Mouse (Mus musculus): Measurements from ENCODE around the gene Lxn. TPM values are rescaled to one million over a fixed set of nuclear protein-coding genes. Genes with fewer than 3 reads are reported as not detected.

The Lxn gene
- polyA plus RNA-seq, 1 experiment from 2014 or later = 103 TPM

GRCm38 (mm10) chr3:67496310-67496709 lies 32.6 kb upstream of the Lxn start:
- WGBS = 87% methylated on average over 10 of the region's 10 CpGs
- Histone ChIP-seq H3K9me3 (ENCODE audit: control insufficient read depth, low read depth, low read length) (no peaks in the 10 kb centered on the region), H3K36me3 (ENCODE audit: control insufficient read depth, insufficient read depth, low read length) (no peaks in the 10 kb centered on the region), H3K27ac (ENCODE audit: low read length) (no peak overlapping the region), H3K4me1 (ENCODE audit: control insufficient read depth, insufficient read depth, low read length) (no peaks in the 10 kb centered on the region), H3K4me2 (replicated peaks; ENCODE audit: low read depth, low read length) (no peak overlapping the region), H3K27me3 (ENCODE audit: control insufficient read depth, insufficient read depth, low read length) (no peaks in the 10 kb centered on the region), H3K9ac (replicated peaks; ENCODE audit: low read depth, low read length) (no peak overlapping the region), H3K4me3 (ENCODE audit: low read depth, low read length) (no peak overlapping the region)
- ATAC-seq (ENCODE audit: insufficient number of reproducible peaks, insufficient read depth, low FRiP score, low read depth) = no peak

GRCm38 (mm10) chr3:67493132-67493531 lies 29.4 kb upstream of the Lxn start:
- no peak for ATAC-seq (ENCODE audit: insufficient number of reproducible peaks, insufficient read depth, low FRiP score, low read depth)
- Histone ChIP-seq H3K4me3 (ENCODE audit: low read depth, low read length) (no peak overlapping the region), H3K4me2 (replicated peaks; ENCODE audit: low read depth, low read length) (no peak overlapping the region), H3K27ac (ENCODE audit: low read length) (no peak overlapping the region), H3K9ac (replicated peaks; ENCODE audit: low read depth, low read length) (no peak overlapping the region), H3K9me3 (ENCODE audit: control insufficient read depth, low read depth, low read length) (no peaks in the 10 kb centered on the region), H3K36me3 (ENCODE audit: control insufficient read depth, insufficient read depth, low read length) (no peaks in the 10 kb centered on the region), H3K27me3 (ENCODE audit: control insufficient read depth, insufficient read depth, low read length) (no peaks in the 10 kb centered on the region), H3K4me1 (ENCODE audit: control insufficient read depth, insufficient read depth, low read length) (no peaks in the 10 kb centered on the region)
- WGBS = 84% methylated on average over 8 of the region's 8 CpGs

GRCm38 (mm10) chr3:67492086-67492869 lies 28.6 kb upstream of the Lxn start:
- Histone ChIP-seq H3K9me3 (ENCODE audit: control insufficient read depth, low read depth, low read length) (no peaks in the 10 kb centered on the region), H3K4me2 (replicated peaks; ENCODE audit: low read depth, low read length) (no peak overlapping the region), H3K4me1 (ENCODE audit: control insufficient read depth, insufficient read depth, low read length) (no peaks in the 10 kb centered on the region), H3K27me3 (ENCODE audit: control insufficient read depth, insufficient read depth, low read length) (no peaks in the 10 kb centered on the region), H3K4me3 (ENCODE audit: low read depth, low read length) (no peak overlapping the region), H3K36me3 (ENCODE audit: control insufficient read depth, insufficient read depth, low read length) (no peaks in the 10 kb centered on the region), H3K9ac (replicated peaks; ENCODE audit: low read depth, low read length) (no peak overlapping the region), H3K27ac (ENCODE audit: low read length) (no peak overlapping the region)
- no peak for ATAC-seq (ENCODE audit: insufficient number of reproducible peaks, insufficient read depth, low FRiP score, low read depth)
- WGBS = 84% methylated on average over 8 of the region's 8 CpGs

GRCm38 (mm10) chr3:67490156-67490555 lies 26.4 kb upstream of the Lxn start:
- Histone ChIP-seq H3K27me3 (ENCODE audit: control insufficient read depth, insufficient read depth, low read length) (no peaks in the 10 kb centered on the region), H3K27ac (ENCODE audit: low read length) (no peak overlapping the region), H3K4me2 (replicated peaks; ENCODE audit: low read depth, low read length) (no peak overlapping the region), H3K4me3 (ENCODE audit: low read depth, low read length) (no peak overlapping the region), H3K9ac (replicated peaks; ENCODE audit: low read depth, low read length) (no peak overlapping the region), H3K9me3 (ENCODE audit: control insufficient read depth, low read depth, low read length) (no peaks in the 10 kb centered on the region), H3K36me3 (ENCODE audit: control insufficient read depth, insufficient read depth, low read length) (no peaks in the 10 kb centered on the region), H3K4me1 (ENCODE audit: control insufficient read depth, insufficient read depth, low read length) (no peaks in the 10 kb centered on the region)
- 37% methylated on average over 4 of the region's 4 CpGs for WGBS
- no peak for ATAC-seq (ENCODE audit: insufficient number of reproducible peaks, insufficient read depth, low FRiP score, low read depth)

- ATAC-seq (ENCODE audit: insufficient number of reproducible peaks, insufficient read depth, low FRiP score, low read depth) = no peak
- Histone ChIP-seq H3K4me3 (ENCODE audit: low read depth, low read length) (no peak overlapping the region), H3K9me3 (ENCODE audit: control insufficient read depth, low read depth, low read length) (no peaks in the 10 kb centered on the region), H3K4me2 (replicated peaks; ENCODE audit: low read depth, low read length) (no peak overlapping the region), H3K27ac (ENCODE audit: low read length) (no peak overlapping the region), H3K9ac (replicated peaks; ENCODE audit: low read depth, low read length) (no peak overlapping the region), H3K36me3 (ENCODE audit: control insufficient read depth, insufficient read depth, low read length) (no peaks in the 10 kb centered on the region), H3K27me3 (ENCODE audit: control insufficient read depth, insufficient read depth, low read length) (no peaks in the 10 kb centered on the region), H3K4me1 (ENCODE audit: control insufficient read depth, insufficient read depth, low read length) (no peaks in the 10 kb centered on the region)
- WGBS = 88% methylated on average over 2 of the region's 2 CpGs
Measured at GRCm38 (mm10) chr3:67485233-67485632, 21.5 kb upstream of the Lxn start.

- H3K4me2 ChIP-seq (replicated peaks; ENCODE audit: low read depth, low read length) = no peak overlapping the region
- no peaks in the 10 kb centered on the region for H3K9me3 ChIP-seq (ENCODE audit: control insufficient read depth, low read depth, low read length)
- WGBS = 94% methylated on average over 10 of the region's 10 CpGs
- no peaks in the 10 kb centered on the region for H3K4me1 ChIP-seq (ENCODE audit: control insufficient read depth, insufficient read depth, low read length)
- H3K27me3 ChIP-seq (ENCODE audit: control insufficient read depth, insufficient read depth, low read length) = no peaks in the 10 kb centered on the region
- H3K4me3 ChIP-seq (ENCODE audit: low read depth, low read length) = no peak overlapping the region
- no peaks in the 10 kb centered on the region for H3K36me3 ChIP-seq (ENCODE audit: control insufficient read depth, insufficient read depth, low read length)
- no peak overlapping the region for H3K27ac ChIP-seq (ENCODE audit: low read length)
- no peak overlapping the region for H3K9ac ChIP-seq (replicated peaks; ENCODE audit: low read depth, low read length)
- ATAC-seq (ENCODE audit: insufficient number of reproducible peaks, insufficient read depth, low FRiP score, low read depth) = no peak
Measured at GRCm38 (mm10) chr3:67482400-67482799, 18.7 kb upstream of the Lxn start.

- Histone ChIP-seq H3K4me2 (replicated peaks; ENCODE audit: low read depth, low read length) (no peak overlapping the region), H3K9me3 (ENCODE audit: control insufficient read depth, low read depth, low read length) (no peaks in the 10 kb centered on the region), H3K36me3 (ENCODE audit: control insufficient read depth, insufficient read depth, low read length) (peaks cover 3% of the 10 kb centered on the region; the same call in 1 of the 2 replicates), H3K4me3 (ENCODE audit: low read depth, low read length) (no peak overlapping the region), H3K4me1 (ENCODE audit: control insufficient read depth, insufficient read depth, low read length) (no peaks in the 10 kb centered on the region), H3K27ac (ENCODE audit: low read length) (no peak overlapping the region), H3K9ac (replicated peaks; ENCODE audit: low read depth, low read length) (no peak overlapping the region), H3K27me3 (ENCODE audit: control insufficient read depth, insufficient read depth, low read length) (no peaks in the 10 kb centered on the region)
- no peak for ATAC-seq (ENCODE audit: insufficient number of reproducible peaks, insufficient read depth, low FRiP score, low read depth)
- WGBS = 88% methylated on average over 11 of the region's 11 CpGs
Measured at GRCm38 (mm10) chr3:67479806-67480205, 16.1 kb upstream of the Lxn start.

- Histone ChIP-seq H3K4me3 (ENCODE audit: low read depth, low read length) (no peak overlapping the region), H3K27ac (ENCODE audit: low read length) (no peak overlapping the region), H3K9ac (replicated peaks; ENCODE audit: low read depth, low read length) (no peak overlapping the region), H3K4me1 (ENCODE audit: control insufficient read depth, insufficient read depth, low read length) (no peaks in the 10 kb centered on the region), H3K36me3 (ENCODE audit: control insufficient read depth, insufficient read depth, low read length) (peaks cover 13% of the 10 kb centered on the region), H3K4me2 (replicated peaks; ENCODE audit: low read depth, low read length) (no peak overlapping the region), H3K9me3 (ENCODE audit: control insufficient read depth, low read depth, low read length) (no peaks in the 10 kb centered on the region), H3K27me3 (ENCODE audit: control insufficient read depth, insufficient read depth, low read length) (no peaks in the 10 kb centered on the region)
- ATAC-seq (ENCODE audit: insufficient number of reproducible peaks, insufficient read depth, low FRiP score, low read depth) = no peak
- WGBS = 77% methylated on average over 6 of the region's 6 CpGs
Measured at GRCm38 (mm10) chr3:67473438-67473837, 9.7 kb upstream of the Lxn start.

All from stomach, embryonic 14.5 days (tissue).